Mouse (Mus musculus) heart, embryonic 12.5 days (tissue): ENCODE data around the gene Slc5a11. TPM values are rescaled to one million over a fixed set of nuclear protein-coding genes. Genes with fewer than 3 reads are reported as not detected.

ENCODE experiments used
- ATAC-seq: fragments of 200-750 bp; cut with Nextera tagmentation; 2 replicates; pipeline ENCODE4 v1.8.0; 2017; ENCODE audit warnings: moderate TSS enrichment, moderate library complexity; ENCODE audit not compliant: insufficient number of reproducible peaks, low FRiP score
- H3K27ac ChIP-seq: fragments of 300-500 bp; sonication (generic); 2 replicates; pipeline ENCODE4 v1.5.1; 2016; ENCODE audit warnings: mild to moderate bottlenecking, moderate library complexity; ENCODE audit not compliant: poor library complexity, severe bottlenecking
- H3K27me3 ChIP-seq: fragments of 300-500 bp; sonication (generic); replicated peaks from 2 replicates; pipeline ENCODE4 v1.6.1; 2016; ENCODE audit warnings: mild to moderate bottlenecking, moderate library complexity
- H3K36me3 ChIP-seq: fragments of 300-500 bp; sonication (generic); 2 replicates; pipeline ENCODE4 v1.6.1; 2016; ENCODE audit warnings: mild to moderate bottlenecking, moderate library complexity
- H3K4me1 ChIP-seq: fragments of 300-500 bp; sonication (generic); replicated peaks from 2 replicates; pipeline ENCODE4 v1.6.1; 2016; ENCODE audit warnings: mild to moderate bottlenecking
- H3K4me2 ChIP-seq: fragments of 300-500 bp; sonication (generic); 2 replicates; pipeline ENCODE4 v1.6.1; 2016; ENCODE audit warnings: mild to moderate bottlenecking, moderate library complexity
- H3K4me3 ChIP-seq: fragments of 300-500 bp; sonication (generic); 2 replicates; pipeline ENCODE4 v1.5.1; 2016; ENCODE audit warnings: mild to moderate bottlenecking
- H3K9ac ChIP-seq: fragments of 300-500 bp; sonication (generic); 2 replicates; pipeline ENCODE4 v1.6.1; 2016; ENCODE audit warnings: mild to moderate bottlenecking, moderate library complexity
- H3K9me3 ChIP-seq: fragments of 300-500 bp; sonication (generic); replicated peaks from 2 replicates; pipeline ENCODE4 v1.6.1; 2016; ENCODE audit warnings: mild to moderate bottlenecking, moderate library complexity
- WGBS: fragments of 180-500 bp; shearing (Covaris S2); methylation state at CpG from one replicate; pipeline ENCODE4 v1.1.7; 2016; 5-methylcytosine and 5-hydroxymethylcytosine counted together
- polyA plus RNA-seq: library from polyadenylated mRNA; unstranded; fragments of >200 nt; fragmentation: Nextera tagmentation; extraction: Ambion mirVana; gene quantifications from 2 replicates; pipeline ENCODE4 v1.2.1, GENCODE M21; 2016

Slc5a11 gene
- polyA plus RNA-seq, 1 experiment from 2014 or later: 0.34 TPM

- H3K4me3 ChIP-seq: no peak overlapping the region
- 91% methylated on average over 4 of the region's 4 CpGs for WGBS
Measured at GRCm38 (mm10) chr7:123307887-123308558, 93.4 kb downstream of the Slc5a11 start.

DNA sequence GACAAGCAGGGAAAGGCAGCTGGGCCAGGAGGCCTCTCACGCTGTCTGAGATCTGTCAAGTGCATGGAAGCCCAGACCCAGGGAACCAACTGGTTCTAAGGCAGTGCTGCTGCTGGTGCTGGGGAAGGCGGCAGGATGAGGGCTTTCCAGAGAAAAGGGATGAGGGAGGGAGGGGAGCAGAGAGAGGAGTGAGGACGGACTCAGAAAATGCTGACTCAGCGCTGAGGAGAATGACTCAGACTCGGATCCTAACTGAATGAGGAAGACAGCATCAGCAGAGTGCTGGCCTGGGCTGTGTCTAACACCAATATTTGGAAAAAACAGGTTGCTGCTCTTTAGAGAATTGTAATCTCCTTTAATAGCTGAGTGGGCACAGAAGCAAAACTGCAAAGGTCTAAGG, 97.3 kb downstream of the Slc5a11 start:
- no peak for ATAC-seq
- Histone ChIP-seq H3K9ac (no peak overlapping the region), H3K9me3 (no peaks in the 10 kb centered on the region), H3K27me3 (no peaks in the 10 kb centered on the region), H3K27ac (no peak overlapping the region), H3K36me3 (peaks cover 86% of the 10 kb centered on the region), H3K4me1 (no peaks in the 10 kb centered on the region), H3K4me3 (no peak overlapping the region), H3K4me2 (no peak overlapping the region)
- WGBS: 61% methylated on average over 5 of the region's 5 CpGs

More at GRCm38 (mm10) chr7:123307887-123308558, 93.4 kb downstream of the Slc5a11 start:
- no peak for ATAC-seq
- Histone ChIP-seq H3K9ac (no peak overlapping the region), H3K36me3 (peaks cover 93% of the 10 kb centered on the region), H3K27me3 (no peaks in the 10 kb centered on the region), H3K4me2 (no peak overlapping the region), H3K9me3 (no peaks in the 10 kb centered on the region), H3K4me1 (no peaks in the 10 kb centered on the region), H3K27ac (no peak overlapping the region)

DNA sequence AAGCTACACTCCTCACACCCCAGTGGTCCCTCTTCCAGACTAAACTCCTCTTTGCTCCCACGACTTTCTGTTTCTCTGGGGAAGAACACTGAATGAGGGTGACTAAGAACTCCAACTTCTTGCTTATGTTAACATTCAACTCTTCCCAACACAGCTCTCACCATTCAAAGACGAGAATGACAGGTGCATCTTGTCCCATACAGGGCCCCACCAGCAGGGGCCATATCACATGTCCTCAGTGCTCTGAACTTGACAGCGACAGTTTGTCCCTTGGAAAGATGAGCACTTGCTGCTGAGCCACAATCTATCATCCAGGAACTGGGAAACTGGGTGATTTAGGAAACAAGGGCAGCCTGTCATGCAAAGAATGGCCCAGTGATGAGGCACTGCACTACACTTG, 98.2 kb downstream of the Slc5a11 start:
- H3K4me2 ChIP-seq: no peak overlapping the region
- no peaks in the 10 kb centered on the region for H3K9me3 ChIP-seq
- H3K9ac ChIP-seq: no peak overlapping the region
- no peak overlapping the region for H3K4me3 ChIP-seq
- H3K27ac ChIP-seq: no peak overlapping the region
- no peak for ATAC-seq
- H3K27me3 ChIP-seq: no peaks in the 10 kb centered on the region
- H3K4me1 ChIP-seq: no peaks in the 10 kb centered on the region
- peaks cover 80% of the 10 kb centered on the region for H3K36me3 ChIP-seq
- 78% methylated on average over 3 of the region's 3 CpGs for WGBS

DNA sequence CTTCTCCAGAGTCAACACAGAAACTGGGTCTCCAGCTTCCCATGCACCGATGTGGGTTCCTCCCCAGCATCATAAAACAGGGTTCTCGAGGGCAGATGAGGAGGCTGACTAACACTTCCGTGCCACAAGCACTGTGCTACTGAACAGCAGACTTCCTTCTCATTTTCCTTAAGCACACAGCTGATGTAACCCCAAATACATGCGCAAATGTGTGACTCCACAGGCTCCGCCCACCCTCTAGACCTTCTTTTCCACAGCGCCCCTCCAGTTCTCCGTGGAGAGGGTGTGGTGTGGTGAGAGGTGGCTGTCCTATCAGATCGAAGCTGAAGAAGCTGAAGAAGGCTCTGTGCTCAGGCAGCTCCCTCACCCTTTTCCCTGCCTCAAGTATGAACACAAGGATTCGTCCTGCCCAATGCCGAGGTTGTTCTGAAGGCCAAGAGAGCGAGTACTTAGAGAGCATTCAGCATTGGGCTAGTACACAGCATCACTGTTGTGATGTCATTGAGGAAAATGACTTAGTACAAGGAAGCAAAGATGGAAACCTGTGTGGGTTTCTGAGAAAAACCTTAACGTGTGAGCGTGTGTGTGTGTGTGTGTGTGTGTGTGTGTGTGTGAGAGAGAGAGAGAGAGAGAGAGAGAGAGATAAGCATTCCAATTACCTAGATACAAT, 108.0 kb downstream of the Slc5a11 start:
- Histone ChIP-seq H3K4me1 (peaks cover 24% of the 10 kb centered on the region), H3K4me2 (no peak overlapping the region), H3K4me3 (no peak overlapping the region), H3K9me3 (no peaks in the 10 kb centered on the region), H3K27ac (no peak overlapping the region), H3K9ac (no peak overlapping the region), H3K36me3 (peaks cover 63% of the 10 kb centered on the region), H3K27me3 (no peaks in the 10 kb centered on the region)
- no peak for ATAC-seq
- WGBS: 81% methylated on average over 13 of the region's 13 CpGs

Other genes with a start within 250 kb of the Slc5a11 start
- gene Rbbp6, start 249.1 kb upstream of the Slc5a11 start, polyA plus RNA-seq: 23.5 and 24.3 TPM in 2 replicates
- gene Tnrc6a, start 90.9 kb upstream of the Slc5a11 start, polyA plus RNA-seq: 48.8 and 48.9 TPM in 2 replicates
- gene Lcmt1, start 155.0 kb downstream of the Slc5a11 start, polyA plus RNA-seq: 37.5 and 38.5 TPM in 2 replicates
- gene Arhgap17, start 155.1 kb downstream of the Slc5a11 start, polyA plus RNA-seq: 23.0 and 25.4 TPM in 2 replicates
- gene Aqp8, start 247.5 kb downstream of the Slc5a11 start, polyA plus RNA-seq: 2.0 and 2.1 TPM in 2 replicates